Mouse (Mus musculus) liver, postnatal 0 days (tissue): Measurements from ENCODE around the gene Shisa2.

Experiments
- CTCF ChIP-seq: sonication (generic); IDR thresholded peaks from 2 replicates; pipeline ENCODE4 v1.5.1; 2016; ENCODE audit warnings: antibody characterized with exemption, low read depth
- EP300 ChIP-seq: IDR thresholded peaks from 2 replicates; pipeline ENCODE4 v1.6.1; 2016; ENCODE audit warnings: antibody characterized with exemption, low read depth, mild to moderate bottlenecking

- TF ChIP-seq CTCF = no peak
- no peak for TF ChIP-seq EP300
These were observed 18.1 kb upstream of the Shisa2 start for GRCm38 (mm10) chr14:59607021-59607420.
